Mouse (Mus musculus) urinary bladder, postnatal 10 days (tissue): ENCODE measurements around the gene Rasl11b.

Source experiments
- DNase-seq: peaks from one replicate; pipeline ENCODE4 v3.0.0; 2022; ENCODE audit warnings: low spot score

Rasl11b gene

DNA sequence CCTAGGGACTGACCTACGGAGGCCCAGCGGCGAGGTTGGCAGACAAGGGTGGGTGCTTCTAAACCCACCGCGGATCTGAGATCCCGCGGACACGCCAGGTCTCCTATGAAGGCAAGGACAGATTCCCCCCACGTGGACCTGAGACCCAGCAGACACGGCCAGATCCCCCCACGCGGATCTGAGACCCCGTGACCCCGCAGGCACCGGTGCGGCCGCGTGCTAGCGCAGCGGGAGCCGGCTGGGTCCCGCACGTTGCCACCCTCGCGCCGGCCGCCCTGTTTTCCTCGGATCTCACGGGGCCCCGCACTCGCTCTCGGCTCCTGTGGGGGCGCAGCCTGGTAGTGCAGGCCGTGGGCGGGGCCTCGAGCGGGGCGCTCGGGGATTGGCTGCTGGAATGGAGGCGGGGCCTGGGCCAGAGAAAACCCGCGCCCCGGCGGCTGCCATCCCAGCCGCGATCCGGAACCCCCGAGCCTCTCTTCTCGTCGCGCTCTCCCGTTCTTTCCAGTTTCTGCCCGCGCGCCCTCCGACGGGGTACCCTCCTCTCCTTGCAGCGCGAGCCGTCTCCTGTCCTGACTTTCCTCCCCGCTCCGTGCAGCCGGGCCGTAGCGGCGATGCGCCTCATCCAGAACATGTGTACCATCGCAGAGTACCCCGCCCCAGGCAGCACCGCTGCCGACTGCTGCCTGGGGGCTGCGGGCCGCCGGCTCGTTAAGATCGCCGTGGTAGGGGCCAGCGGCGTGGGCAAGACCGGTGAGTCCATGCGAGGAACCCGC is at the start of gene Rasl11b:
Gene Rasl11b (plus strand): TSS at position 446 of the 773 bp plus-strand sequence.
- peak; percentile 74 for DNase-seq

- DNase-seq, result no peak
Measured at GRCm38 (mm10) chr5:74147631-74148030, 47.5 kb upstream of the Rasl11b start.

- DNase-seq, result no peak
Measured at GRCm38 (mm10) chr5:74149975-74150374, 45.1 kb upstream of the Rasl11b start.

DNA sequence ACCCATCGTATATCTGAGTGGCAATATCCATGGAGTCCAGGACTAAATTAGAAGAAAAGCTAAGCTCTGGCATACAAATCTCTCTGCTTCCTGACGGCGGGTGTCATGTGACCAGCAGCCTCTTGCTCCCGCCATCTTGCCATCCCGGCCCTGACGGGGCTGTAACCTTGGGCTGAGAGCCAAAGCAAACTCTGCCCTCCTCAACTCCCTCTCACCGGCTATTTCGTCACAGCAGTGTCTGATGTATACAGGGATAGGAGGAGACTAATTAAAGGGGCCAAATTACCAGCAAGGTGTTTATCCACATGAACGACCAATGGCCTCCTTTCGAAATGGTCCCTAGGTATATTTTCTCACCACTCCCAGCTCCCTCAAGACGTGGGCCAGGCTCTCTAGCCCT is 43.3 kb upstream of the Rasl11b start:
- DNase-seq, result no peak

DNA sequence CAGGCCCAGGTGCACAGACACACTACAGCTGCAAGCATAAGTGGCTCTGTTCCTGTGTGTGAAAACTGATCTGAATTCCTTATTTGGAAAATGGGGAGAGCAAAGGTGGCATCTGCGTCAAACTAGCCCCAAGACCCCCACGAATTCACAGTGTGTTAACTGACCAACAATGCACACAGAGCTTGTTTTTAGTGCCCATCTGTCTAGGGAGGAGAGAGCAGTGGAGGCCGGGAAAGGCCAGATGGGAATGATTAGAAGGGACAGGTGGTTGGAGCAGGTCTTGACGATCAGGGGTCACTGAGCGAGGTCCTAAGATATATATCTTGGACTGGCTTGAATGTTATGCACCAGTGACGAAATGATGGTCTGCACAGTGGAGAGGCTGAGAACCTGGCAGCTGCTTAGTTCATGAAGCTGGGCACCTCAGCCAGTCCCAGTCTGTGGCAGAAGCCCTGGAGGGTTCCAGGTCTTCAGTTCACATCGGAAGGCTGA is 39.2 kb upstream of the Rasl11b start:
- DNase-seq, result no peak

GRCm38 (mm10) chr5:74158929-74159632 is 36.0 kb upstream of the Rasl11b start:
- no peak for DNase-seq

- no peak for DNase-seq
Measured at GRCm38 (mm10) chr5:74159906-74160305, 35.2 kb upstream of the Rasl11b start.

DNA sequence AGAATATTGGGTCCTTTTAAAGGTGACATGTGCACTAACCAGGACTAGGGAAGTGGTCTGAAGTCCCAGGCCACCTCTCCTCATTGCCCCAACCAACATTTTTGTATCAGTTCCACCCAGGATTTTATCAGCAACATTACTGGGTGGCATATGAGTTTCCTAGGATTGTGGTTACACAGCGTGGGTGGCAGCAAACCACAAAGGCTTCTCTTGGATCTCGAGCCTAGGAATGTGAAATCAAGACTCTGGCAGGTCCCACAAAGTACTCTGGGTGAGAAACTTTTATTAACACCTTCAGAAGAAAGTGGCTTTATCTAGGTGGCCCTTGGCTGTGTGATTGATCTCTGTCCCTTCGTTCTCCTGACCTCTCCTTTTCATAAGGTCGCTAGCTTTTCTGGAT is 34.7 kb upstream of the Rasl11b start:
- no peak for DNase-seq

GRCm38 (mm10) chr5:74161297-74161926 is 33.7 kb upstream of the Rasl11b start:
- no peak for DNase-seq

DNA sequence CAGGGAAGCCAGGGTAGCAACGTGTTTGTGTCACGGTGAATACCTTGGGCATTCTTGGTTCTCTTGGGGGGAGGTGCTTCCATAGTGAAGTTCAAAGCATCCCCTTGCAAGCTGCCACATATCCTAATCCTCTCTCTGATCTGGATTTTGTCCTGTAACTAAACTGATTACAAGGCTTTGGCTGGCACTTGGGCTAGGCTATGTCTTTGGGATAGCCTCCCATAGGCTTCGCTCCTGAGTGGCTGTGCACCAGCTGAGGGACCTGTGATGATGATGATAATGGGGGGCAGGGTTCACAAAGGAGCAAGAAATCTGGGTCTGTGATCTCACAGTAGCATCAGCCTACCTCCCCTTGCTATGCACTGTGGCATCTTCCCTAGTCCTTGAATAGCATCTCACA is 33.1 kb upstream of the Rasl11b start:
- no peak for DNase-seq

- DNase-seq, result no peak
Measured at GRCm38 (mm10) chr5:74163141-74163540, 31.9 kb upstream of the Rasl11b start.

- no peak for DNase-seq
Measured at GRCm38 (mm10) chr5:74164547-74164946, 30.5 kb upstream of the Rasl11b start.

DNA sequence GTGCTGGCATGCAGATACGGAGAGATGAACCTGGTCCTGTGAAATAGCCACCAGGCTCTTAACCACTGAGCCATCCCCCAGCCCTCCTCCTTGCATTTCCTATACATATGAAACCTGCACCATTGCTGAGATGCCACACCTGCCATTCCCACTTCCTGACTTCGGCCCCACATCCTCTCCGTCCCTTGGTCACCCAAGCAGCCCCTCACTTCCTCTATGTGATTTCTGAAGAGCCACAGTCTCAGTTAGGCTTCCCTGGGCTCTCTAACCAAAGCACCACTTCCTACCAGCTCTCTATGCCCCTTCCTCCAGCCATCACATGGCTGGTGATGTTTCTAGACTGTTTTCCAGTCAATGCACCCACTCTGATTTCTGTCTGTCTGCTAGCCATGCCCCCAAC is 28.4 kb upstream of the Rasl11b start:
- no peak for DNase-seq

DNA sequence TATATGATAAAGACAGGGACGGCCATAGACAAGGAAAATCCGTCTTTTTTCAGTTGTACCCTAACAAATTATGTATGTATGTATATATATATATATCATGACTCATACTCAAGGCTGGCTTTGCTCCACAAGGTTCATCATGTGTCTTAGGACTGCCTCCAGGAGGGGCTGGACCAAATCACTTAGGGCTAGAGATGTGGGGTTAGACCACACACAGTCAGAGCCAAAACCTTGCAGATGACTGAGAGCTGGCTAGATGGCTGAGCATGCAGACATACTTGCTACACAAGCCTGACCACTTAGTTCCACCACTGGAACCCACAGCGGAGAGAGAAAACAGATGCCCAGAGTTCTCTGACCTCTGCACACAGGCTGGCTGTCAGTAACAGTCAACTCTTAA is 27.0 kb upstream of the Rasl11b start:
- no peak for DNase-seq

GRCm38 (mm10) chr5:74171768-74172167 is 23.3 kb upstream of the Rasl11b start:
- no peak for DNase-seq

DNA sequence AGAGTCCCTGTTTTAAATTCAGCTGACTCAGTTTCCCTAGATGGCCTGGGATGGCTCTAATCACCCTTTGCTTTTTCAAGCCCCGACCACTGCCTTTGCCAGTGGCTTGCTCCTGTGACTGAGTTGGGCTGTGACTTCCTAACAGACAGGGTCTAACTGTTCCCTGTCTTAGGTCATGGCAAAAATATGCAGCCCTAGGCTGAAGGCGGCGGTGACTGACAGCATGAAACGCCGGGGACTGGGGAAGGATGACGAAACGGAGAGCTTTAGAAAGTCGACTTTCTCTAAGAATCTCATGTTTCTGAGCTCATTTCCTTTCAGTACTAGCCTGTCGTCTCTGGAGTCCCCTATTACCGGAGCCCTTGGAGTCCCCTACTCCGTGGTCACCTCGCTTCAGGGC is 22.9 kb upstream of the Rasl11b start:
- no peak for DNase-seq

GRCm38 (mm10) chr5:74173162-74173844 is 21.8 kb upstream of the Rasl11b start:
- no peak for DNase-seq

DNA sequence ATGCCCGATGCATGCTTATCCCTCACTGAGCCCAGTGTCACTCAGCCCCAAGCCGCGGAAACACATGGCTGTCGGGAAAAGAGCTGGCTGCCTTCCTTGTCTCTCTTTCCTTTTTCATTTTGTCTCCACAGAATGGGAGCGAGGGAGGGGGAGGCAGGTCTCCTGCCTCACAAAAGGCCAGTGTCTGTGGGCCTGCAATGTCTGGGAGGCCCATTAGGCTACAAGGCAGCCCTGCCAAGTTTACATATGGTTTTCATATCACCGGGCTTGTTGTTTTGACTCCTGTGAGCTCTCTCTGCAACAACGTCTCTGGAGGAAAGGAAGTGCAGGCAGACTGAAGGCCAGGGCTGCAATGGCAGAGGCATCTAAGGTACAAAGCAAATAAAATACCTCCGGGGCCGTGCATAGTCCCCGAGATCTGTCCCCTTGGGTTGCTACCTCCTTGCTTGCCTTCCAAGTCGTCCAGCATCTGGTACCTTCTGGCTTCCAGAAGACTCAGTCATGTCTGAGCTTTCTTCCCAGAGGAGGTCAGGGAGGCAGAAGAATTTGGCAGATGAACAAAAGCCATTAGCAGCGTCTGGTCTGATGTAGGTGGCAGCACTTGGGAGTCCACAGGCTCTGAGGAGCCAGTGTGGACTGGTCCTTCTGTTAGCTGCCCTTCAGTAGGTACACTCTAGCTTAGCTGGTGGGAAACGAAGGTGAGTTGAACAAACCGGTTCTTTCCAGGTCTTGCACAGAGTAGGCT is 19.4 kb upstream of the Rasl11b start:
- no peak for DNase-seq

DNA sequence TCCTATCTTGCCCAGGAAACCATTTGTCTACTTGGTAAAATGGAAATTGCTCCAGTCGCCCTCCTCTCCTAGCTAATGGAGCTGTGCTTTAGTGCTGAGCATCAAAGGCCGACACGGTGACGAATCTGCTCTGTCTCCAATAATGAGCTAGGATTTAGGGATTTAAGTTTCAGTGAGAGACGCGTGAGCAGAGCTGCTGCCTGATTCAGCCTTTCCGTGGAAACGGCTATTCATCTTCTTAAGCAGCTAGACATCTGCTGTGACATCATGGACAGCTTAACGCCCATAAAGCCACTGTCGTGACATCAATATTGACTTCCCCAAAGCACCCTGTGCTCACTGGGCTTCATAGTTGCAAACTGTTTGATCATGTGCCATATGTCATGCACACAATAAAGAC is 14.9 kb upstream of the Rasl11b start:
- DNase-seq, result no peak

GRCm38 (mm10) chr5:74183118-74183517 is 12.0 kb upstream of the Rasl11b start:
- no peak for DNase-seq

GRCm38 (mm10) chr5:74184607-74185006 is 10.5 kb upstream of the Rasl11b start:
- DNase-seq, result no peak

DNA sequence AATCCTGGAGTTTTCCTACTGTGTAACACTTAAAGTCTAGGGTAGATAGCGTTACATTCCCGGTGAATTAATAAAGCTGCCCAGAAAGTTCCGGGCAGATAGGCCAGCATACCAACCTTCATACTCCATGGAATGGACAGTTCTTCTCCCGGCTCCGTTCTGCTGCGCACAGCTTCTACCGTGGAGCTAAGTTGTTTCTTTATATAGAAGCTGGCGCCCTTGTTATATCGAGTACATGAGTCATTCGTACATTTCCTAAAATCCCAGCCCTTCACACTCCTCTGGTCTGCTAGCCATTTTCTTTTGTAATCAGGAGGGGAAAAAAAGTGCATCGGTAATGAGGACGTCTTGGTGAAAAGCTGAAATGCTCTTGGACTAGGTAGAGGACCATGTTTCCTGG is 7.0 kb upstream of the Rasl11b start:
- DNase-seq, result no peak
